Mouse (Mus musculus) kidney, postnatal 14 days (tissue): Measurements from ENCODE around the gene Gm614.

ENCODE experiments used
- DNase-seq: peaks from one replicate; pipeline ENCODE4 v3.0.0; 2022; ENCODE audit warnings: mixed read lengths

Gene Gm614

GRCm38 (mm10) chrX:101263892-101264291 lies at the start of gene Gm614:
TSS of gene Gm614 (minus strand) at chrX:101263992.
- no peak for DNase-seq

- DNase-seq = no peak
Observed at GRCm38 (mm10) chrX:101309299-101309698, 45.5 kb upstream of the Gm614 start.

GRCm38 (mm10) chrX:101304646-101305045 lies 40.9 kb upstream of the Gm614 start:
- no peak for DNase-seq

GRCm38 (mm10) chrX:101301654-101302053 lies 37.9 kb upstream of the Gm614 start:
- DNase-seq = no peak

GRCm38 (mm10) chrX:101300427-101301030 lies 36.7 kb upstream of the Gm614 start:
- DNase-seq = no peak

- no peak for DNase-seq
Observed at GRCm38 (mm10) chrX:101299473-101300426, 36.0 kb upstream of the Gm614 start.

GRCm38 (mm10) chrX:101299055-101299454 lies 35.3 kb upstream of the Gm614 start, which contains the start of gene Nlgn3:
TSS of gene Nlgn3 (plus strand) at chrX:101299168.
- DNase-seq = no peak

GRCm38 (mm10) chrX:101290111-101290510 lies 26.3 kb upstream of the Gm614 start:
- DNase-seq = no peak

GRCm38 (mm10) chrX:101289037-101289436 lies 25.2 kb upstream of the Gm614 start:
- no peak for DNase-seq

GRCm38 (mm10) chrX:101288432-101288831 lies 24.6 kb upstream of the Gm614 start:
- DNase-seq = no peak

GRCm38 (mm10) chrX:101287543-101287942 lies 23.8 kb upstream of the Gm614 start:
- DNase-seq = no peak

GRCm38 (mm10) chrX:101285953-101286670 lies 22.3 kb upstream of the Gm614 start:
- no peak for DNase-seq

GRCm38 (mm10) chrX:101285534-101285933 lies 21.7 kb upstream of the Gm614 start:
- peak; percentile 54 for DNase-seq

GRCm38 (mm10) chrX:101282813-101283212 lies 19.0 kb upstream of the Gm614 start:
- no peak for DNase-seq

GRCm38 (mm10) chrX:101273875-101274738 lies 10.3 kb upstream of the Gm614 start, which contains the start of gene Med12:
TSS of gene Med12 (plus strand) at chrX:101274030.
- peak; percentile 94 for DNase-seq

- DNase-seq = no peak
Observed at GRCm38 (mm10) chrX:101273410-101273809, 9.6 kb upstream of the Gm614 start.

GRCm38 (mm10) chrX:101268755-101269124 lies 4.9 kb upstream of the Gm614 start, which contains the start of gene Gm20489:
TSS of gene Gm20489 (minus strand) at chrX:101269023.
- no peak for DNase-seq

- DNase-seq = no peak
Observed at GRCm38 (mm10) chrX:101268025-101268754, 4.4 kb upstream of the Gm614 start, which contains the start of gene Il2rg. TSS of gene Il2rg (minus strand) at chrX:101268255.

- no peak for DNase-seq
Observed at GRCm38 (mm10) chrX:101266631-101267030, 2.8 kb upstream of the Gm614 start.

GRCm38 (mm10) chrX:101260441-101261325 lies 3.1 kb downstream of the Gm614 start:
- DNase-seq = no peak
